Mouse (Mus musculus) midbrain, embryonic 13.5 days (tissue): ENCODE measurements around the gene Nfic. TPM values are rescaled to one million over a fixed set of nuclear protein-coding genes. Genes with fewer than 3 reads are reported as not detected.

ENCODE experiments used
- ATAC-seq: fragments of 200-750 bp; cut with Nextera tagmentation; 2 replicates; pipeline ENCODE4 v1.8.0; 2017; ENCODE audit warnings: mild to moderate bottlenecking, moderate TSS enrichment, moderate library complexity
- H3K27ac ChIP-seq: fragments of 300-500 bp; sonication (generic); 2 replicates; pipeline ENCODE4 v1.5.1; 2015; ENCODE audit warnings: inconsistent platforms, mild to moderate bottlenecking, moderate library complexity
- H3K27me3 ChIP-seq: fragments of 300-500 bp; sonication (generic); 2 replicates; pipeline ENCODE4 v1.6.1; 2015; ENCODE audit warnings: mild to moderate bottlenecking, inconsistent platforms
- H3K36me3 ChIP-seq: fragments of 300-500 bp; sonication (generic); 2 replicates; pipeline ENCODE4 v1.6.1; 2015; ENCODE audit warnings: mild to moderate bottlenecking, inconsistent platforms
- H3K4me1 ChIP-seq: fragments of 300-500 bp; sonication (generic); replicated peaks from 2 replicates; pipeline ENCODE4 v1.6.1; 2015; ENCODE audit warnings: inconsistent platforms
- H3K4me2 ChIP-seq: fragments of 300-500 bp; sonication (generic); replicated peaks from 2 replicates; pipeline ENCODE4 v1.6.1; 2015; ENCODE audit warnings: moderate library complexity, mild to moderate bottlenecking, inconsistent platforms
- H3K4me3 ChIP-seq: fragments of 300-500 bp; sonication (generic); replicated peaks from 2 replicates; pipeline ENCODE4 v1.5.1; 2015; ENCODE audit warnings: mild to moderate bottlenecking, inconsistent platforms
- H3K9ac ChIP-seq: fragments of 300-500 bp; sonication (generic); replicated peaks from 2 replicates; pipeline ENCODE4 v1.6.1; 2015; ENCODE audit warnings: mild to moderate bottlenecking, inconsistent platforms
- H3K9me3 ChIP-seq: fragments of 300-500 bp; sonication (generic); 2 replicates; pipeline ENCODE4 v1.6.1; 2016; ENCODE audit warnings: mild to moderate bottlenecking, inconsistent platforms
- WGBS: fragments of 180-500 bp; shearing (Covaris S2); methylation state at CpG from one replicate; pipeline ENCODE4 v1.1.7; 2015; 5-methylcytosine and 5-hydroxymethylcytosine counted together
- polyA plus RNA-seq: library from polyadenylated mRNA; unstranded; fragments of >200 nt; fragmentation: Nextera tagmentation; extraction: Ambion mirVana; gene quantifications from 2 replicates; pipeline ENCODE4 v1.2.1, GENCODE M21; 2015

Gene Nfic
- polyA plus RNA-seq, 1 experiment from 2014 or later, result 15.2 TPM

DNA sequence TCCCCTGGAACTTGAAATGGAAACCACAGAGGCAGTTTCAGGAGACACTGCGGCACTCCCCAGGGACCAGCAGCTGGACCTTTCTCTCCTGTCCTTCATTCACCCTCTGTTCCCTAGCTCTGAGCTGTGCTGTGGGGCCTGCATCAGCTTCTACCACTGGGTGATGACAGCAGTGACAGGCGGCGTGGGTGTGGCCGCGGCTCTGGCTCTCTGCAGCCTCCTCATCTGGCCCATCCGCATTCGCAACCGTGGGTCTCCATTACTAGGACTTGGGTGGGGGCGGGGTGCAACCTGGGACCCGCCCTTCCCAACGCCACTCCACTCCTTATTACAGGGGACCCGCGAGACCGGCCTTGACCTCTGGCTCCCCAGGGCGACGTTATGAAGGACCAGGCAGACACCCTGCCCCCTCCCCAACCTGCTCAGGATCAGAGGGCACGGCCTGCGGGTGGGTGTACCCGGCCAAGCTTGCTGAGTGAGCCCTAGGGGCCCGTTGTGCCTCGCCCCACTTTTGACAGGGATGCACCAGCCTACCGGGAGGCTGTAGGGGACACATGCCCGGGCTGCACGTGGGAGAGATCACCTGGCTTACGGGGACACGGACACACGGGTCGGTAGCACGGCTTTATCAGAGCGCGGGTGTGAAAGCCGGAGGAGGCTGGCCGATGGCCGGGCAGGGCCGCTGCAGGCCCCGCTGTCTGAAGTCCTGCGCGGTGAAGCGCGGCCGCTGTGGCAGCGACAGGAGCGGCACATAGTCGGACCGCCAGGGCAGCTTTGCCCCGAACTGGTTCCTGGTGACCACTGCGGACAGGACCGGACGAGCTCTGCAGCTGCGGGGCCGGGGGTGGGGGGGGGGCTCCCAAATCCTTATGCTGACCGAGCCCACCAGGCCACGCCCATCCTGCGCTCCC, 91.7 kb downstream of the Nfic start:
- peaks cover 44% of the 10 kb centered on the region for H3K36me3 ChIP-seq
- peaks cover 64% of the 10 kb centered on the region for H3K4me1 ChIP-seq
- WGBS, result 9% methylated on average over 54 of the region's 54 CpGs

DNA sequence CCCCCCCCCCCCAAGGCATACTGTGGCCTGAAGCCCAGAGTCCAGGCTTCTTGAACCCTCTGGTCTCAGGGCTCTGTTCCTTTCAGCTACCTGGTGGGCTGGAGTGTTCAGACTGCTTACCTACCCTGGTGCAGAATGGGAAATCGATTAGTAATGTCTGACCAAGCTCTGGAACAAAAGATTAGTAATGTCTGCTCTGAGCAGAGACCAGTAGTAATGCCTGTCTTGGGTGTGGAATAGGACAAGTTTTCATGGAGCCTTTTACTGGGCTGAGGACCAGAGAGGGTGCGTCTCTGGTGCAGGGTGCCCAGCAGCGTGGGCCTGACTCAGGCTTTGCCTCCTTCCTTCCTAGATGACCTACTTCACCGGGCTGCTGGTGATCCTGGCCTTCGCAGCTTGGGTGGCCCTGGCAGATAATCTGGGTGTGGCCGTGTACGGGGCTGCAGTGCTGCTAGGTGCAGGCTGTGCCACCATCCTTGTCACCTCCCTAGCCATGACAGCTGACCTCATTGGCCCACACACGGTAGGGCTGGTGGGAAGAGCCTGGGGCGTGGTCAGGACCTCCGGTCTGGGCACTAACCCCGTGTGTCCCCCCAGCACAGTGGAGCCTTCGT, 93.0 kb downstream of the Nfic start:
- no peak for ATAC-seq
- Histone ChIP-seq H3K36me3 (peaks cover 31% of the 10 kb centered on the region), H3K9ac (no peak overlapping the region), H3K9me3 (no peaks in the 10 kb centered on the region), H3K27ac (no peak overlapping the region), H3K4me3 (no peak overlapping the region), H3K27me3 (peaks cover 25% of the 10 kb centered on the region), H3K4me2 (no peak overlapping the region), H3K4me1 (peaks cover 74% of the 10 kb centered on the region)
- 79% methylated on average over 12 of the region's 12 CpGs for WGBS

More for the DNA sequence above, 91.7 kb downstream of the Nfic start:
- Histone ChIP-seq H3K4me2 (peak overlapping the region; percentile 56), H3K27me3 (peaks cover 25% of the 10 kb centered on the region), H3K4me3 (peak overlapping the region; percentile 36), H3K9ac (peak overlapping the region; percentile 60), H3K27ac (no peak overlapping the region), H3K9me3 (no peaks in the 10 kb centered on the region)
- 0 out of 2 replicates have a peak, but pooled peaks have one; percentile 10 for ATAC-seq

DNA sequence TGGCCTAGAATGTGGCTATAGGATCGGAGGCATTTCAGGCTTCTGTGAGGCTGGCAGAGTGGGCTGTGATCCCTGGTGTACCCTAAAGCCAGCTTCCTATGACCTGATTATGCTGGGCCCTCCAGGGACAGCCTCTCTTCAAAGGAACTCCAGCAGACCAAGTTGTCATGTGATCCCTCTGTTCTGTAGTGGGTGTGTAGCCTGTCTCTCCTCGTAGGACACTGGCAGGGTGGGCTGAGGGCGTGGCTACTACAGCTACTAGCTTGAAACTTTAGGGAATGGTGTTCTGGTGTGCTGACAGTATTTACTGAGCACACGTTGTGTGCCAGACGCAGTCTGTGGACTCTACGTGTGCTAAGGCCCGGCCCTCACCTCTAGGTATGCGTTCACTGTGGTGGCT, 94.7 kb downstream of the Nfic start:
- Histone ChIP-seq H3K4me1 (peaks cover 68% of the 10 kb centered on the region), H3K4me2 (no peak overlapping the region), H3K27me3 (peaks cover 25% of the 10 kb centered on the region), H3K36me3 (peaks cover 15% of the 10 kb centered on the region; the same call in 1 of the 2 replicates), H3K9ac (0 out of 2 replicates have a peak overlapping the region, but pooled peaks have one; percentile 36), H3K4me3 (no peak overlapping the region), H3K9me3 (no peaks in the 10 kb centered on the region), H3K27ac (no peak overlapping the region)
- 72% methylated on average over 8 of the region's 8 CpGs for WGBS
- ATAC-seq, result no peak

GRCm38 (mm10) chr10:81358841-81359240, 96.6 kb downstream of the Nfic start:
- WGBS, result 63% methylated on average over 1 of the region's 1 CpGs

DNA sequence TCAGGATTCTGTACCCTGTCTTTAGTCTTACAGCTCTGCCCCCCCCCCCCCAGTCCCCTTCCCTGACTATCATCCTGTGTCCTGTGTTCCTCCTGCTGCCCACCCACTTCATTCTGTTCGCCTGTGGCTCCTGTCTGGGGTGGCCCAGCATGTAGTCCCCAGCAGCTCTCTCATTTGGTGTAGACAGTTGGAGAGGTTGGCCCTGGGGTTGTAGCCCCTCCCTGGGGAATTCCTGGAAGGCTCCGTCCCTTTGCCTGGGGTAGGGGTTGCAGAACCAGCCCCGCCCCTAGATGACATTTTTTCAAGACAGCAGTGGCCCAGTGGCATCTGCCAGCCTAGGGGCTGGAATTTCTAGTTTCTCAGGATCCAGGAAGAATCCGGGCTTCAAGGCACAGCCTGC, 97.2 kb downstream of the Nfic start:
- 0 out of 2 replicates have a peak, but pooled peaks have one; percentile 10 for ATAC-seq
- peaks cover 14% of the 10 kb centered on the region; the same call in 1 of the 2 replicates for H3K36me3 ChIP-seq
- H3K4me2 ChIP-seq, result peak overlapping the region; percentile 99
- H3K4me3 ChIP-seq, result peak overlapping the region; percentile 66
- peak overlapping the region; percentile 87 for H3K9ac ChIP-seq
- peaks cover 14% of the 10 kb centered on the region for H3K27me3 ChIP-seq
- H3K9me3 ChIP-seq, result no peaks in the 10 kb centered on the region
- peaks cover 43% of the 10 kb centered on the region for H3K4me1 ChIP-seq
- H3K27ac ChIP-seq, result no peak overlapping the region
- WGBS, result 20% methylated on average over 4 of the region's 4 CpGs

More at GRCm38 (mm10) chr10:81358841-81359240, 96.6 kb downstream of the Nfic start:
- Histone ChIP-seq H3K4me1 (peaks cover 49% of the 10 kb centered on the region), H3K4me2 (peak overlapping the region; percentile 99), H3K9me3 (no peaks in the 10 kb centered on the region), H3K36me3 (peaks cover 14% of the 10 kb centered on the region; the same call in 1 of the 2 replicates), H3K27me3 (peaks cover 20% of the 10 kb centered on the region), H3K27ac (no peak overlapping the region), H3K9ac (peak overlapping the region; percentile 87), H3K4me3 (peak overlapping the region; percentile 66)
- no peak for ATAC-seq

- Histone ChIP-seq H3K4me2 (peak within 1 kb of the TSS; percentile 99), H3K9ac (peak within 1 kb of the TSS; percentile 87), H3K4me3 (peak within 1 kb of the TSS; percentile 66), H3K4me1 (peaks cover 34% of the 10 kb centered on the region), H3K27ac (peak within 1 kb of the TSS; percentile 57; the same call in 1 of the 2 replicates), H3K9me3 (no peaks in the 10 kb centered on the region), H3K27me3 (peaks cover 4% of the 10 kb centered on the region; the same call in 1 of the 2 replicates), H3K36me3 (peaks cover 9% of the 10 kb centered on the region; the same call in 1 of the 2 replicates)
- peak; percentile 90 for ATAC-seq
- WGBS, result 2% methylated on average over 78 of the region's 79 CpGs
Measured at GRCm38 (mm10) chr10:81356991-81357844, 98.2 kb downstream of the Nfic start, which contains the start of gene Mfsd12. Mfsd12 (plus strand) TSS chr10:81357491.

- peak overlapping the region; percentile 66; the same call in 1 of the 2 replicates for H3K4me3 ChIP-seq
- no peaks in the 10 kb centered on the region for H3K9me3 ChIP-seq
- no peak overlapping the region for H3K9ac ChIP-seq
- no peak overlapping the region for H3K27ac ChIP-seq
- H3K36me3 ChIP-seq, result peaks cover 4% of the 10 kb centered on the region; the same call in 1 of the 2 replicates
- WGBS, result 54% methylated on average over 12 of the region's 12 CpGs
- peaks cover 34% of the 10 kb centered on the region for H3K4me1 ChIP-seq
- H3K27me3 ChIP-seq, result peaks cover 4% of the 10 kb centered on the region; the same call in 1 of the 2 replicates
- peak; percentile 18; the same call in 1 of the 2 replicates for ATAC-seq
- H3K4me2 ChIP-seq, result peak overlapping the region; percentile 99
Measured at GRCm38 (mm10) chr10:81356352-81356990, 99.0 kb downstream of the Nfic start.

- ATAC-seq, result no peak
- Histone ChIP-seq H3K9me3 (no peaks in the 10 kb centered on the region), H3K9ac (no peak overlapping the region), H3K4me2 (no peak overlapping the region), H3K36me3 (no peaks in the 10 kb centered on the region), H3K4me3 (no peak overlapping the region), H3K4me1 (peaks cover 32% of the 10 kb centered on the region), H3K27me3 (peaks cover 4% of the 10 kb centered on the region; the same call in 1 of the 2 replicates), H3K27ac (no peak overlapping the region)
- WGBS, result 84% methylated on average over 4 of the region's 4 CpGs
Measured at GRCm38 (mm10) chr10:81355533-81355932, 99.9 kb downstream of the Nfic start.

- H3K4me3 ChIP-seq, result no peak overlapping the region
- no peak for ATAC-seq
- 58% methylated on average over 9 of the region's 9 CpGs for WGBS
- no peaks in the 10 kb centered on the region for H3K36me3 ChIP-seq
- no peaks in the 10 kb centered on the region for H3K9me3 ChIP-seq
- peaks cover 31% of the 10 kb centered on the region for H3K4me1 ChIP-seq
- peaks cover 4% of the 10 kb centered on the region; the same call in 1 of the 2 replicates for H3K27me3 ChIP-seq
- no peak overlapping the region for H3K9ac ChIP-seq
- H3K27ac ChIP-seq, result no peak overlapping the region
- no peak overlapping the region for H3K4me2 ChIP-seq
Measured at GRCm38 (mm10) chr10:81354738-81355477, 100.5 kb downstream of the Nfic start.

DNA sequence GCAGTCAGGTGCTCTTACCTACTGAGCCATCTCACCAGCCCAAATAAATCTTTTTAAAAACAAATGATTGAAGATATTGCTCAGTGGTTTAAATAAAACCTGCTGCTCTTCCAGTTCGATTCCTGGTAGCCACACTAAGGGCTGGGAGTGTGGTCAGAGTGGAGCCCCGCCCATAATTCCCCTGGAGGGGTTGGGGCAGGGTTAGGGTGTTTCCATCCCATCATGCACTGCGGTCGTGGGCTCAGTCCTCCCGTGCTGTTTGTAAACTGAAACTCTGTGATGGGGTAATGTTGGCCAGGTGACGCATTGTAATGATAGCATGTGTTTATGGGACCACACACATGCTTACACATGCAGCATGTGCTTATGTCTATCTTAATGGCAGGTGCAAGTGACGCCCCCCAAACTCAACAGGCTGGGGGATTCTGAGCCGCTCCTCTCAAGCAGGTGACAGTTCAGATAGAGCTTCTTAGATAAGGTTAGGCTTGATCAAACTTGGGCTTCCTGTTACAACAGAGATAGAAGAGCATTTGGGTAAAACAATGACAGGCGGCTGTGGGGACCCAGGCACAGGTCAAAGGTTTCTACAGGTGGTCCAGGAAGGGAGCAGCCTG, 103.7 kb downstream of the Nfic start:
- H3K4me3 ChIP-seq, result no peak overlapping the region
- no peak for ATAC-seq
- H3K27ac ChIP-seq, result no peak overlapping the region
- no peak overlapping the region for H3K9ac ChIP-seq
- 30% methylated on average over 9 of the region's 9 CpGs for WGBS
- peaks cover 8% of the 10 kb centered on the region; the same call in 1 of the 2 replicates for H3K36me3 ChIP-seq
- H3K4me1 ChIP-seq, result peaks cover 28% of the 10 kb centered on the region
- H3K9me3 ChIP-seq, result no peaks in the 10 kb centered on the region
- H3K4me2 ChIP-seq, result no peak overlapping the region
- peaks cover 13% of the 10 kb centered on the region for H3K27me3 ChIP-seq
